Mouse (Mus musculus) frontal cortex, postnatal 25 days (tissue): Measurements from ENCODE around the gene Olfr545.
"Not testable (repeated sequence)": the region's sequence is repeated elsewhere in the genome, so short reads cannot be mapped to it uniquely, and the experiment has no call there.

Experiments used
- DNase-seq, 2 experiments: peaks; one replicate each; pipeline ENCODE4 v3.0.0; 2022; ENCODE audit warnings: low spot score in 2 of 2

Olfr545 gene

DNA sequence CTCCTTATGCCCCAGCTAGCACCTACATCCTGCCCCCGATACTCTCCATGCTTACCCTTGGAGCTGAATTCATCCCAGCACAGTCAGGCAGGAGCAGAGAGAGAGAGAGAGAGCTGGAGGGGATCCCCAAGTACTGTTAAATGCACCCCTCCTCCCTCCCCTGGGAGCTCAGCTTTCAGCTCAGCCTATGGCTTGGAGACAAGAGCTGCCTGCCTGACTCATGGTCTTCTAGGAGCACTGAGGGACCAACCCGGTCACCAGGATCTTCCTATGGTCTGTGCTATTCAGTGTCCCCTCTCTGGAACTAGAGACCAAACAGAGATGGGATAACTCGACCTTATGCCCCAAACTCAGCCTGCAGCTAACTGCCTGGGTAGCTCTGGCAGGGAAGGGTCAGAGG is at the start of gene Olfr545:
Olfr545 (minus strand) TSS at position 101 of the 400 bp plus-strand sequence.
- DNase-seq: no peak

DNA sequence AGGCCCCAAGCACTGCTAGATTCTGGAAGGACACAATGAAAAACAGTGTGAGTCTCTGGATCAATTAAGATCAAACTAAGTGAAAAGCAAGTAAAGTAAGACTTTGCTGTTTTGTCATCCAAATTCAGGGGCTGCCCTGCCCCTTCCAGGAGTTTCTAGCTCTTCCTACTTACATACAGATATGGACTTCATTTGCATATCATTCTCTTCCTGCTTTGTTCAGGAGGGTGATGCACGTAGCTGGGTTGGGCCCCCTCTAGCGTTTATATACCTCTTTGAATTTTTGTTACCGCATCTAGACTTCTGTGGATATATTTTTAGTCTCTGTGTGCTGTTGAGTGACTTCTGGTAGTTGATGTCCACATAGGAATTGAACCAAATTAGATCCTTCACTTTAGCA is 41.9 kb upstream of the Olfr545 start:
- DNase-seq: no peak

DNA sequence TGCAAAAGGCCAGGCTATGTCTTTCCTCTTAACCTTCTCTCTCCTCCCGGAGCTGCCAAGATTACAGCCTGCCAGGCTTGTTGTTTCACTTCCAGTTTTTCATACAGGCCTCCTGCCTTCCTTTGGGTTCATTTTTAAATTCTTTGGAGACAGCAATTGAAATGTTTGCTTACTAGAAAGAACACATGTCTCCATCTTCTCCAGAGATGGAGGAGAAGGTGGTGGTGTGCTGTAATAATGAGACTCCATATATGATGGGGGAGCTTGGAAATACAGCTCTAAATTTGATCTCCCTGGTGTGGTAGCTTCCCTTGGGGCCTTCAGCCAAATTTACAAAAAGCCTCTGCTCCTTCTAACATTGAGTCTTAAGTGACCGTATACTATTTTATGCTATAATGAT is 41.2 kb upstream of the Olfr545 start, which contains the start of gene Olfr548-ps1:
Olfr548-ps1 (plus strand) TSS at position 301 of the 400 bp plus-strand sequence.
- DNase-seq: no peak

DNA sequence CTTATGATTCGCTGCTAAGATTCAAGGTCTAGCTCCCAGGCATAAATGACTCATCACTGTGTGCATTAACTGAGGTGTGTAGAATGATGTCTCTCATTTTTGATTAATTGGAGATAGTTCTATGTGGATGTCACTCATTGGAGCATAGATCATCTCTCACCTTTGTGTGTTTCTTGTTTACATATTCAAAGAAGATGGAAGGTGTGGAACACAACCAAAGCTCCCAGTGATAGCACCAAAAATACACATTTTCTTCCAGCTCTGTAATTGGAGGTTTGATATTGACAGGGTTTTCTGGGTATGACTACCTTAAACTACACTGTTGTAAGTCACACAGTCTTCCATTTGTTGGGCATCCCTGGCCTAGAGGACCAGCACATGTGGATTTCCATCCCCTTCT is 35.1 kb upstream of the Olfr545 start, which contains the start of gene Olfr547:
Olfr547 (plus strand) TSS at position 301 of the 400 bp plus-strand sequence.
- DNase-seq: no peak

DNA sequence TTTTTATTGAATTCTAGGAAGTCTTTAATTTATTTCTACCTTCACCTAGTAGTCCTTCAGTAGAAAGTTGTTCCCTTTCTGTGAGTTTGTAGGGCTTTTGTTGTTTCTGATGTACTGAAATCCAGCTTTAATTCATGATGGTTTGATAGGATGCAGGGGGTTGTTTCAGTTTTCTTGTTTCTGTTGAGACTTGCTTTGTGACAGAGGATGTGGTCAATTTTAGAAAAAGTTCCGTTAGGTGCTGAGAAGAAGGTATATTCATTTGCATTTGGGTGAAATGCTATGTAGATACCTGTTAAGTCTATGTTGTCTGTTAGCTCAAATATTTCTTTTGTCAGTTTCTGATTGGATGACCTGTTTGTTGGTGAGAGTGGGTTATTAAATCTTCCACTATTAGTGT is 29.7 kb upstream of the Olfr545 start:
- no peak for DNase-seq

DNA sequence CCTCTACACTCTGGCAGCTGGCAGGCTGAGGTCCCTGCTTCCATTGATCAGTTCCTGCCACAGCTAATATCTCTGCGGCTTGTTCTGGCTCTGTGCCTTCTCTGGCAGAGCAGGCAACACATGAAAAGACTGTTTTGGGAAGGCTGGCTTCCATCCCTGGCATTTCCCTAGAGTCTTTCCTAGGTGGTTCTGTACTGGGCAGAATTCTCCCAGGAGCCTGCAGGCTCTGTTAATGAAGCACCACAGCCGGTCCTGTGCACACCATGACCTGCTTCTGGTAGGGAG is 17.6 kb upstream of the Olfr545 start:
- no peak for DNase-seq

DNA sequence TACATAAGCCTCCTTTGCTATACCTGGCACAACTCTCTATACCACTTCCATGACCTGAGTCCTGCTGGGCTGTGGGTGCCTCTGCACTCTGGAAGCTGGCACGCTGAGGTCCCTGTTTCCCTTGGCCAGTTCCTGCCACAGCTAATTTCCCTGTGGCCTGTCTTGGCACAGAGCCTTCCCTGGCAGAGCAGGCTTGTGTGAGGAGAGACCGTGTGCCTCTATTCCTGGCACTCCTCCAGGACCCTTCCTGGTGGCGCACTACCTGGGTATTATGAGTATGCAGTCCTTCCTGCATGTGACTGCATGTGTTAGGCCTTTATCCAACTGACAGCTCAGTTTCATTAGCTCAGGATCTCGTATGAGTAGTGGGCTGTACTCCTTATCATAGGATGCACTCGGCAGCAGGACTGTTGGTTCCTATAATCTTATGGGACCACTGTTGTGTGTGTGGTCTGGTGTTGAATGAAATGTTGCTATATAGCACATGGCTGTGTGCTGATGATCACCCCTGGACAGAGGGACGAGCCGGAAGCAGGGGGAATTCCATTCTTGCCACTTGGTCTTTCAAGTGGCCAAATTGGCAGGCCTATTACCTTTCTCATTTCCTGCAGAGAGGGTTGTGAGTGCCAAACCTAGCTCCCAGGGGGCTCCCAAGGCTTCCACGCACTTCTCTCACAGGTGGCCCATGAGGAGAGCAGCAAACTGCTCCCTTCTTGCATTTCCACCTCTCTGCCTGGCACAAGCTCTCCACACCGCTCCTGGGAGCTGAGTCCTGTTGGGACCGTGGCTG is 17.1 kb upstream of the Olfr545 start:
- no peak for DNase-seq

DNA sequence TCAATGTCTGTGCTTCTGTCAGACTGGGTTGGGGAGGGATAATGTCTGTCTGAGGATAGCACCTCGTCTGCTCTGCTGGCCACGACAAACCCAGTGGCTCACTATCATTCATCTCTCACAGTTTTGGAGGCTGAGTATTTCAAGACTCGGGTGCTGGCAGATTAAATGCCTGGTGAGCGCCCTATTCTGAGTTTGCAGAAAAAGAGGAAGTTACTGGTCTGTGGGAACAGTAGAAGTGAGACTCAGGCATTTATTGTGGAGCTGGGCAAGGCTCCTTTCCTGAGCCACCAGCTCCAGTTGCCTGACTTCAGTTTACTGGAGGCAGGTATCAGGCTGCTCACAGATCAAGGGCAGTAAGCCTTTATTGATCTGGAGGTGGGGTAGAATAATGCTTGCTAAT is 14.8 kb upstream of the Olfr545 start:
- no peak for DNase-seq

DNA sequence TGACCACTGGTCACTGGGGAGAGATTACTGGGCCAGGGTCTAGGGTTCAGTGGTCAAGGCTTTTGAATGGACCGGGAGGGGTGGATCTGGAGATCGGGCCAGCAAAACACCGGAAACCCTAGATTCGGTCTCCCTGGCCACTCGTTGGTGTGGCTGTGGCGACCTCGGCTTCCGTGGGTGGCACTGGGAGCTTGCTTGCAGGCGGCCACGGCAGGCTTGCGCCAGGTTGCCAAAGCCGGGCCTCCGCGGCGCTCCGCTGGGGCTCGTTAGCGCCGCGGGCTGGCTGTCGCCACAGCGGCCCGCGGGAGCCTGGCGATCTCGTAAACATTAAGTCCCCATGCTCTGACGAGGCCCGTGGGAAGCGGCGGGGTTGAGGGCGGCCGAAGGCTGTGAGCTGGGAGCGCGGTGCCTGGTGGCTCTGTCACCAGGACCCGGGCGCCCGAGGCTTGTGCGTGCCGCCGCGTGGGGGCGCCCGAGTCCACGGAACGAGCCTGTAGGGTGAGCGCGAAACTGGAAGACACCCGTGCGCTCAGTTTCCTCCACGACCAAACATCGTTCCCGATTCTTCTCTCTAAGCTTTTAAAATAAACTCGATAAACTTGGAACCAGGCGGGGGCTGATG is 13.6 kb upstream of the Olfr545 start:
- peak; percentile 81 to 82 for DNase-seq

DNA sequence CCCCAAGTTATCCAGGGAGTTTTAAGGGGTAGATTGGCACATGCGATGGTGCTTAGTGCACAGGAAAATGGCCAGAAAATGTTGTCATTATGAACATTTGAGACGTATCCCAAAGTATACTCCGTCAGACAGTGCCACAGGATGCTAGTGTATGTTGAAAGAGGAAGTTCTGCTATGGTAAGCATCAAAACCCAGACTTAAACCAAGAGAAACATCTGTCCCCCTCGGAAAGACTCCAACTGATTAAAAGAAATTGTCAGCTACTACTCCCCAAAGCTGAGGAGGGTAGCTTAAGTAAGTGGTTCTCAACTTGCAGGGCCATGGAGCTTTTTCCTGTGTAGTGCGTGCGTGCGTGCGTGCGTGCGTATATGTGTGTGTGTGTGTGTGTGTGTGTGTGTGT is 12.6 kb upstream of the Olfr545 start:
- DNase-seq: no peak

DNA sequence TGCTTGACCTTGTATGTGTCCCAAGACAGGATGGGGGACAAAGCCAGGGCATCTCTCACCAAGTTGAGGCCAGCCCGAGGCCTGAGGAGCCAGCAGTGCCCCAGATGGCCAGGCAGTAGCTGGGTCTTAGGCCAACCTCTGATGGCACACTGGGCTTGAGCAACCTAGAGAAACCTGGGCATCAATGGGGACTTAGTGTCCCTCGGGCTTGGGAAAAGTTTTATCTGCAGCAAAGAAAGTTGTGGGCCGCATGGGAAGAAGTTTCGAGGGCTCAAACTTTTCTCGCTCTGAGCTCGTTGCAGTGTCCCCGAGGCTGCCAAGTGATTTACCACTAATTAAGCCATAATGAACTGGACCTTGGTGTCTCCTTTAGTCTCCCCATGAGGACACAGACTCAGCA is 10.4 kb upstream of the Olfr545 start:
- DNase-seq: no peak

DNA sequence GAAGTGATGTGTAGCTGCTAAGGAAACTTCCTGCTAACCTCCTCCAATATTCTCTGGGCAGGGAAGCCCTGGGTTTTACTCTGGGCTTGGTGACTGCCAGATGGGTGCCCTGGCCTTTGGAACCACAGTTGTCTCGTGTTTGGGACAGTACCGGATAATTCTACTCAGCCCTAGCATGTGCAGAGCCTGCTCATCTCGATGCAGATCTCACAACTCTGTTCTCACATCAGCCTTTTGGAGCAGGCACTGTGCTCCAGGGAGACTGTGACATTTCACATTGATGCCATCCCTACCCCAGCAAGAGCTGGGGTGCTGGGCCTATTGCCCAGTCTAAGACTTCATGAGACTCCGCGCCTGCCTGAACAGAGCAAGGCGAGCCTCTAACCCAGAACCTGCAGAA is 9.3 kb upstream of the Olfr545 start:
- DNase-seq: no peak

DNA sequence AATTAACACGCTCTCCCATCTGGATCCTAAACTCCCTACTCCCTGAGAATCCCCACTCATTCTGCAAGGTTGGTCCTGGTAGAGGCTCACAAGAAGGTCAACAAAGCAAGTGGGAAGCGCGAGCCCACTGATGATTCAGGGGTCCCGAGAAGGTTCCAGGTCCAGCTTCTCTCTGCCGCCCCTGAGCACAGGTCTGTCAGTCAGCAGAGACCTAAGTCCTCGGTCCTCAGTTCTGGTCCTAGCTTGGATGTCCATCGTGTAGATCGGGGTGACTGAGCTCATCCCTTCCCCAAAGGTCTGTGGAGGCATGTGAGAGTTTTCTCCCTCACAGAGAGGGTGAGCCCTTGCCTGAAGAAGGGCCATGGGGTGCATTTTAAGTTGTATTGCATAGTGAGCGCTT is 8.7 kb upstream of the Olfr545 start:
- no peak for DNase-seq

DNA sequence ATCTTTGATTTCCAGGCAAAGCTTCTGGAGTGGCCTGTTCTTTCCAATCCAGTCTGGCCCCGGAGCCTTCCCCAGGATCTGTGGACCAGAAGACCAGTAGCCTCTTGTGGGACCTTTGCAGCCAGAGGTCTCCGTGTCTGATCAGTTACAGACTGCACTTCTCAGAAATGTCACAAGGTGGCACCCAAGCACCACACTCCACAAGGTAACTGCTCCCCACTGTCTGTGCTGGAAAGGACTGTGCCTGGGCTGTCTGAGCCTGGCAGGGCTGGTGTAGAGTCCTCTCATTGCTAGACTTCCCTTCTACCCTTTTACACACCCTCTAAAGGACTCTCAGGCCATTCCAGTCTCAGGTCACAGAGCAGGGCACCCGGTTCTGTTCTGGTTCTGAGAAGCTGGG is 7.5 kb upstream of the Olfr545 start:
- DNase-seq: peak; percentile 70 to 81

DNA sequence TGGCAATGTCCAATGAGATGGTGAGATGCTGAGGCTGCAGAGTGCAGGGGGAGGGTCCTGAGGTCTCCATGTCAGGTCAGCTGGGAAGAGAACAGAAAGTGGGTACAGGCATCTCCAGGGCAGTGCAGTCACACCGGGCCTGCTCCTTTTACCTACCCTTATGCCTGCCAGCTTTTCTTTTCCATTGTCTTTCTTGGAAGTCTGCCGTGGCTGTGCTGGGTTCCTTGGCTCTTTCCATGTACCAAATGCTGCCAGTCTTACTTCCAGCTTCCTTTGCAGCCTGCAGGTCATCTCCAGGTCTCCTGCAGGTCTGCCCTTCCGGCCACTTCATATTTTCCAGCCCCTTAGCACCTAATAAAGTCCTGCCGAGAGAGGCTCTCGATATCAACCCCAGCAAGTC is 2.6 kb upstream of the Olfr545 start:
- no peak for DNase-seq

DNA sequence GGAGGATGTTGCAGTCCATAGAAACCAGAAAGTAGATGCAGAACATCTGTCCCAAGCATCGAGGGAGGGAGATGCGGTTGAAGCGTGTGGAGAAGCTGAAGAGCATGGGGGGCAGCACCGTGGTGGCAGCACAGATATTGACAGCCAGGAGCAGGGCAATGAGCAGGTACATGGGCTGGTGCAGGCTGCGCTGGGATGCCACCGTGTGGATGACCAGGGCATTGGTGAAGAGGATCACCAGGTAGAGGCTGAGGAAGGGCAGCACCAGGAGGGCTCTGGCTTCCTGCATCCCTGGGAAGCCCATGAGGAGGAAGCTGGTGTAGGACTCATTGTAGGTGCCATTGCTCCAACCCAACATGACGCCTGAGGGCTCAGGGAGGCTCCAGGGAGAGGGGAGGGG is 5.0 kb downstream of the Olfr545 start:
- not testable (repeated sequence) for DNase-seq

DNA sequence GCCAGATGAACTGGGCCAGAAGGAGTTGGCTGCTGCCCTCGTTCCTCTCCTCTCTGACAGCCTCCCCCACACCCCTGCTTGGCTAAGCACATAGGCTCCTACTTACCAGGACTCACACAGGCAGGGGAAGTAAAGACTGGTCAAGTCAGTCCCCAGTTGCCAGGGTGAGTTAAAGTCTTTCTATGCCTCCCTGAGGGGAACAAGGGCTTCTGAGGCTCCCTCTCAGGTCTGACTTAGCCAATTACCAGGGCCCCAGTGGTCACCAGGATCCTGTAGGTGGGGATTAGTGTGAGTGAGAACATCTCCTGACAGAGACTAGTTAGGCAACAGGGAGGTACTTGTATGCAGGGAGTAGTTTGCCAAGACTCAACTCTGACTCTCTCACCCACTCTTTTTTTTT is 11.2 kb downstream of the Olfr545 start, which contains the start of gene Olfr544:
Olfr544 (minus strand) TSS at position 153 of the 400 bp plus-strand sequence.
- DNase-seq: no peak

DNA sequence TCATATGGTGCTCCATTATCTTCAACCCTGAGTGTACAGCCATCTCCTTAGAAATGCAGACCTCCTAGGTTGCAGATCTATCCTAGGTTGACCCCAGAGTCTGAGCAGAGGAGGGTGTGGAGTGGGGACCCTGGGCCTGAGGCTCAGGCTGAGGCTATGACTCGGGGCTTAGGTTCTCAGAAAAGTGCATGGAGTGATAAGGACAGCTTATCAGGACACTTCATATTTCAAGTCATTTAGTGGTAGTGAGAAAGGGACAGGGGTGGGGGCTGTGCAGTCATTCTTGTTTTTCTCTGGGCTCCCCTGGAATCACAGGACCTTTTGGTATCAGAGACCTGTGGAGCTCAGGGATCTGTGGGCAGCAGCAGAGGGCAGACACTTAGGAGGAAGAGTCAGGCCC is 13.3 kb downstream of the Olfr545 start:
- DNase-seq: no peak

DNA sequence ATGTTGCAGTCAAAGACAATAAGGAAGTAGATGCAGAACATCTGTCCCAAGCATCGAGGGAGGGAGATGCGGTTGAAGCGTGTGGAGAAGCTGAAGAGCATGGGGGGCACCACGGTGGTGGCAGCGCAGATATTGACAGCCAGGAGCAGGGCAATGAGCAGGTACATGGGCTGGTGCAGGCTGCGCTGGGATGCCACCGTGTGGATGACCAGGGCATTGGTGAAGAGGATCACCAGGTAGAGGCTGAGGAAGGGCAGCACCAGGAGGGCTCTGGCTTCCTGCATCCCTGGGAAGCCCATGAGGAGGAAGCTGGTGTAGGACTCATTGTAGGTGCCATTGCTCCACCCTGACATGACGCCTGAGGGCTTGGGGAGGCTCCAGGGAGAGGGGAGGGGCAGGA is 14.6 kb downstream of the Olfr545 start:
- not testable (repeated sequence) for DNase-seq

DNA sequence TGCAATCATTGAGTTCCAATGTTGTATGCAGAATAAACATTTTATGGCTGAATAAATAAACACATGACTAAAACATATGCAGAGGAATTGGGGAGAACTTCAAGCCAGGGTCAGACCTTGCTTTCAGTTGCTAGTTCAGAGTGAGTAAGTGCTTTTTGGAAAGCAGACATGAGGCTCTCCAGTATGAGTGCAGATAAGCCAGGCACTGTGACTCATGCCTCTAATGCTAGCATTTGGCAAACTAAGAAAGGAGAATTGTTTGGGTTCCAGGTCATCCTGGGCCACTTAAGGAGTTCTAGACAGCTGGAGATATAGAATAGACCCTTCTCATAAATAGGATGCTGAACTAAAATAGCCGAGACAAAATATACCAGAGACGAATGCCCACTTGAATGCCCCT is 15.7 kb downstream of the Olfr545 start:
- no peak for DNase-seq

DNA sequence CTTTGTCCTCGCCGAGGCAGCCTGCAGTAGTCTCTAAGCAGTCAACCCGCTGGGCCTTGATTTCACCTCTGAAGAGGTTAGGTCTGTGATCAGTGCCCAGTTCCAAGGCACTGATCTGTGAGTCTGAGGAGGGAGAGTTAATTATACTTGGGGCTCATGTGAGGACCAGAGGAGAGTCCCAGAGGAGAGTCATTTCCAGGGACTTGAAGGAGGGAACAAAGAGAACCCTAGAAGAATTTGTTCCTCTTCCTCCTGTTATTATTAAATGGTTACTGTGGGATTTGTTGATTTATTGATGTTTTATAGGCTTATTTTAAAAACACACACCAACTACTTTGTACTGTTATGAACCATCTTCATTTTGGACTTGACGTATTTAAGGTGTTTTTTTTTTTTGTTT is 17.8 kb downstream of the Olfr545 start, which contains the start of gene Olfr543:
Olfr543 (minus strand) TSS at position 101 of the 400 bp plus-strand sequence.
- DNase-seq: no peak

DNA sequence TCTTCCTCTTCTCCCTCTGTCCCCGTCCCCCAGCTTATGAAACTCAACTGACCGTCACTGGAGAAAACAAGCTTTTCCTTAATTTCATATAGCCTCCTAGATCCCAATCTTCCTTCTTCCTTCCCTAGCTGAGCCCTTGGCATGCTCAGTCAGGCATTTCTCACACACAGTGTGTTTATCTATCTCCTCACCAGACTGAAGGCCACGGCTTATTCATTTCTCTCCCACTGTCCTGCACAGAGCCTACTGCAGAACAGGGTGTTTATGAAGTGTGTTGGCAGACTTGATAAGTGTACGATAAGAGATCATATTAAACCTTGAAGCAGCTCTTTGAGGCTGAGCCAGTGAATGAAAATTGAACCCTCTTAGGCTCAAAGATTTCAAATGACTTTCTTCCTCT is 18.6 kb downstream of the Olfr545 start:
- DNase-seq: no peak

DNA sequence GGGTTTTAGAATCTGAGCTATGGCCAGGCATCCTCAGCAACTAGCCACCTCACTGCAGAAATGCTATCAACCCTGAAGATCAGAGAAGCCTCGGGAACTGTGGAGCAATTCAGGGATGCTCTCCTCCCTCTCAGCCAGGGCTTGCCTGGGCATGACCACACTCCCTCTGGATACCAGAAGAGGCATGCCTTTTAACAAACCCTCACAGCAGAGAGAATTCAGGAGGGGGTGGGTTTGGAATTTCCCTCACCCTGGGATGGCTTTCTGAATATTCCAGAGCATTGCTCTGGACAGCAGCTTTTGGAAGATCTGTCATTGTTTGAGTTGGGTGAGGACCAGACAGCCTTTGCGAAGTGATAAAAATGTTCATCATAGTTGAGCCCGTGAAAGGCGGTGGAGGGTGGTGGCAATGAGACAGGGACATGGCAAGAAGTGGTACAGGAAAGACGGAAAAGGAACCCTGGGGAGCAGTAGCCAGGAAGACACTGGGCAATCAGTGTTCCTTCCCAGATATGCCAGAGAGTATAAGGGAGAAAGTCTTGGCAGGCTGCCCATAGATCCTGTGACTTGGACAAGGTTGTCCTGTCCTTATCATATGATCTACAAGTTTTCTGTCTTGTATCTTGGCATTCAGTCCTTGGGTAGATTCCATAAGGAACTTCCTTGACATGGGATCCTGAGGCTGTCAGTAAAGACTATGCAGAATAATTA is 19.9 kb downstream of the Olfr545 start:
- DNase-seq: no peak
